Mouse (Mus musculus) CH12.LX (cell line): ENCODE measurements around the gene Polr3gl. TPM values are rescaled to one million over a fixed set of nuclear protein-coding genes. Genes with fewer than 3 reads are reported as not detected.
A peak's percentile ranks its signal among the peaks of the same experiment; 100 is the strongest.

Experiments used
- DNase-seq: peaks from one replicate; pipeline ENCODE4 v3.0.0-alpha.2; 2013; ENCODE audit errors: extremely low read depth
- H3K27ac ChIP-seq: 2 replicates; pipeline ENCODE4 v1.5.1; 2012; ENCODE audit warnings: low read depth, mild to moderate bottlenecking, control low read depth, moderate library complexity; ENCODE audit not compliant: insufficient read depth
- H3K27me3 ChIP-seq: replicated peaks from 2 replicates; pipeline ENCODE3; 2012; ENCODE audit warnings: inconsistent platforms
- H3K36me3 ChIP-seq, 2 experiments: replicated peaks in 1 of 2; 2 replicates each; pipeline versions ENCODE3 to v1.6.1; 2012; ENCODE audit warnings: inconsistent platforms in 1 of 2, low read length in 1 of 2, mild to moderate bottlenecking in 1 of 2, mixed read lengths in 1 of 2, moderate library complexity in 1 of 2; ENCODE audit not compliant: control insufficient read depth in 1 of 2, insufficient read depth in 1 of 2
- H3K4me1 ChIP-seq, 2 experiments: 2 replicates each; pipeline ENCODE4 v1.6.1; 2012; ENCODE audit warnings: inconsistent platforms in 1 of 2, moderate library complexity in 1 of 2; ENCODE audit not compliant: insufficient read depth in 2 of 2, control insufficient read depth in 1 of 2
- H3K4me2 ChIP-seq: 2 replicates; pipeline ENCODE4 v1.6.1; 2012; ENCODE audit warnings: low read depth, mild to moderate bottlenecking, control low read depth; ENCODE audit not compliant: poor library complexity, insufficient read depth, severe bottlenecking
- H3K4me3 ChIP-seq, 3 experiments: fragments of 150-350 bp in 1 of 3; sonication (generic) in 1 of 3; replicated peaks in 1 of 3; 2 replicates each; pipeline versions ENCODE3 to v1.5.1; 2011 to 2012; ENCODE audit warnings: low read depth in 2 of 3, low read length in 2 of 3, mild to moderate bottlenecking in 2 of 3, moderate library complexity in 2 of 3, control low read depth in 1 of 3, improper control_type of control experiment in 1 of 3, inconsistent platforms in 1 of 3, mixed read lengths in 1 of 3; ENCODE audit not compliant: poor library complexity in 1 of 3
- H3K79me2 ChIP-seq: replicated peaks from 2 replicates; pipeline ENCODE4 v1.6.1; 2012; ENCODE audit warnings: mild to moderate bottlenecking, moderate library complexity; ENCODE audit not compliant: control insufficient read depth, poor library complexity, insufficient read depth, severe bottlenecking; ENCODE audit errors: extremely low read depth
- H3K9ac ChIP-seq: 2 replicates; pipeline ENCODE4 v1.6.1; 2012; ENCODE audit warnings: low read depth, mild to moderate bottlenecking, control low read depth, moderate library complexity; ENCODE audit not compliant: insufficient read depth
- H3K9me3 ChIP-seq: replicated peaks from 2 replicates; pipeline ENCODE3; 2012; ENCODE audit warnings: low read length, inconsistent platforms, mixed read lengths
- BHLHE40 ChIP-seq: IDR thresholded peaks from 2 replicates; pipeline ENCODE4 v1.6.1; 2011; ENCODE audit warnings: mild to moderate bottlenecking, low read depth, low read length, improper control_type of control experiment
- CHD1 ChIP-seq: IDR thresholded peaks from 2 replicates; pipeline ENCODE4 v1.6.1; 2012; ENCODE audit warnings: low read depth, low read length, improper control_type of control experiment, inconsistent platforms
- CHD2 ChIP-seq: IDR thresholded peaks from 2 replicates; pipeline ENCODE4 v1.6.1; 2011; ENCODE audit warnings: low read length, improper control_type of control experiment
- CTCF ChIP-seq, 2 experiments: IDR thresholded peaks in 1 of 2; conservative IDR thresholded peaks in 1 of 2; 2 replicates each; pipeline ENCODE4 v1.5.1; 2011 to 2012; ENCODE audit warnings: low read depth in 2 of 2, low read length in 2 of 2, improper control_type of control experiment in 1 of 2, inconsistent platforms in 1 of 2, mild to moderate bottlenecking in 1 of 2, moderate library complexity in 1 of 2
- E2F4 ChIP-seq: IDR thresholded peaks from 2 replicates; pipeline ENCODE4 v1.6.1; 2011; ENCODE audit warnings: low read depth, low read length, improper control_type of control experiment; ENCODE audit not compliant: insufficient replicate concordance
- ELF1 ChIP-seq: IDR thresholded peaks from 2 replicates; pipeline ENCODE4 v1.6.1; 2014; ENCODE audit warnings: low read depth, mild to moderate bottlenecking, inconsistent platforms, low read length, improper control_type of control experiment
- EP300 ChIP-seq: IDR thresholded peaks from 2 replicates; pipeline ENCODE4 v1.6.1; 2011; ENCODE audit warnings: low read length, improper control_type of control experiment
- ETS1 ChIP-seq: conservative IDR thresholded peaks from 2 replicates; pipeline ENCODE4 v1.6.1; 2012; ENCODE audit warnings: low read depth, mild to moderate bottlenecking, inconsistent platforms, low read length, improper control_type of control experiment, moderate library complexity
- GABPA ChIP-seq: IDR thresholded peaks from 2 replicates; pipeline ENCODE4 v1.6.1; 2012; ENCODE audit warnings: low read depth, low read length, improper control_type of control experiment, inconsistent platforms; ENCODE audit not compliant: insufficient replicate concordance
- HCFC1 ChIP-seq: IDR thresholded peaks from 2 replicates; pipeline ENCODE4 v1.6.1; 2012; ENCODE audit warnings: low read depth, mild to moderate bottlenecking, inconsistent platforms, low read length, improper control_type of control experiment
- IRF4 ChIP-seq: IDR thresholded peaks from 2 replicates; pipeline ENCODE4 v1.6.1; 2014; ENCODE audit warnings: low read depth, mild to moderate bottlenecking, inconsistent platforms, low read length, improper control_type of control experiment
- JUN ChIP-seq: IDR thresholded peaks from 2 replicates; pipeline ENCODE4 v1.6.1; 2011; ENCODE audit warnings: low read depth, mild to moderate bottlenecking, low read length, improper control_type of control experiment, moderate library complexity; ENCODE audit not compliant: insufficient read depth
- JUND ChIP-seq: conservative IDR thresholded peaks from 2 replicates; pipeline ENCODE4 v1.6.1; 2011; ENCODE audit warnings: low read depth, low read length, improper control_type of control experiment
- KAT2A ChIP-seq: IDR thresholded peaks from 2 replicates; pipeline ENCODE4 v1.6.1; 2012; ENCODE audit warnings: low read length, improper control_type of control experiment, inconsistent platforms; ENCODE audit not compliant: insufficient replicate concordance
- MAFK ChIP-seq: IDR thresholded peaks from 2 replicates; pipeline ENCODE4 v1.6.1; 2011; ENCODE audit warnings: low read length, improper control_type of control experiment; ENCODE audit not compliant: insufficient replicate concordance
- MAX ChIP-seq: IDR thresholded peaks from 2 replicates; pipeline ENCODE4 v1.6.1; 2011; ENCODE audit warnings: low read length, improper control_type of control experiment
- MAZ ChIP-seq: IDR thresholded peaks from 2 replicates; pipeline ENCODE4 v1.6.1; 2012; ENCODE audit warnings: low read depth, mild to moderate bottlenecking, inconsistent platforms, low read length, improper control_type of control experiment, moderate library complexity
- MEF2A ChIP-seq: IDR thresholded peaks from 2 replicates; pipeline ENCODE4 v1.6.1; 2014; ENCODE audit warnings: low read depth, mild to moderate bottlenecking, inconsistent platforms, low read length, improper control_type of control experiment, borderline replicate concordance
- MXI1 ChIP-seq: IDR thresholded peaks from 2 replicates; pipeline ENCODE4 v1.6.1; 2011; ENCODE audit warnings: mild to moderate bottlenecking, low read depth, low read length, improper control_type of control experiment
- MYC ChIP-seq: IDR thresholded peaks from 2 replicates; pipeline ENCODE4 v1.6.1; 2011; ENCODE audit warnings: low read depth, mild to moderate bottlenecking, improper control_type of control experiment, low read length
- NELFE ChIP-seq: IDR thresholded peaks from 2 replicates; pipeline ENCODE4 v1.6.1; 2011; ENCODE audit warnings: low read depth, low read length, improper control_type of control experiment
- NRF1 ChIP-seq: IDR thresholded peaks from 2 replicates; pipeline ENCODE4 v1.6.1; 2014; ENCODE audit warnings: low read depth, mild to moderate bottlenecking, inconsistent platforms, low read length, improper control_type of control experiment, moderate library complexity
- PAX5 ChIP-seq: IDR thresholded peaks from 2 replicates; pipeline ENCODE4 v1.6.1; 2012; ENCODE audit warnings: low read length, inconsistent platforms, mixed read lengths
- POLR2A ChIP-seq: IDR thresholded peaks from 2 replicates; pipeline ENCODE4 v1.6.1; 2011; ENCODE audit warnings: low read depth, mild to moderate bottlenecking, improper control_type of control experiment, low read length
- POLR2AphosphoS2 ChIP-seq: IDR thresholded peaks from 2 replicates; pipeline ENCODE4 v1.6.1; 2011; ENCODE audit warnings: low read depth, low read length, improper control_type of control experiment
- RAD21 ChIP-seq: IDR thresholded peaks from 2 replicates; pipeline ENCODE4 v1.6.1; 2011; ENCODE audit warnings: low read depth, mild to moderate bottlenecking, low read length, improper control_type of control experiment, moderate library complexity
- RCOR1 ChIP-seq: conservative IDR thresholded peaks from 2 replicates; pipeline ENCODE4 v1.6.1; 2012; ENCODE audit warnings: low read depth, mild to moderate bottlenecking, inconsistent platforms, low read length, improper control_type of control experiment
- SIN3A ChIP-seq: IDR thresholded peaks from 2 replicates; pipeline ENCODE4 v1.6.1; 2012; ENCODE audit warnings: low read length, improper control_type of control experiment, inconsistent platforms
- SMC3 ChIP-seq: IDR thresholded peaks from 2 replicates; pipeline ENCODE4 v1.6.1; 2011; ENCODE audit warnings: low read depth, low read length, improper control_type of control experiment
- TBP ChIP-seq: conservative IDR thresholded peaks from 2 replicates; pipeline ENCODE4 v1.6.1; 2011; ENCODE audit warnings: low read depth, low read length, improper control_type of control experiment
- TCF12 ChIP-seq: IDR thresholded peaks from 2 replicates; pipeline ENCODE4 v1.6.1; 2014; ENCODE audit warnings: low read depth, mild to moderate bottlenecking, inconsistent platforms, low read length, improper control_type of control experiment
- UBTF ChIP-seq: IDR thresholded peaks from 2 replicates; pipeline ENCODE4 v1.6.1; 2012; ENCODE audit warnings: low read depth, mild to moderate bottlenecking, inconsistent platforms, low read length, improper control_type of control experiment, moderate library complexity
- USF1 ChIP-seq: IDR thresholded peaks from 2 replicates; pipeline ENCODE4 v1.6.1; 2014; ENCODE audit warnings: low read depth, mild to moderate bottlenecking, inconsistent platforms, low read length, improper control_type of control experiment
- USF2 ChIP-seq: conservative IDR thresholded peaks from 2 replicates; pipeline ENCODE4 v1.6.1; 2011; ENCODE audit warnings: low read depth, low read length, improper control_type of control experiment
- ZC3H11A ChIP-seq: IDR thresholded peaks from 2 replicates; pipeline ENCODE4 v1.6.1; 2012; ENCODE audit warnings: low read depth, mild to moderate bottlenecking, inconsistent platforms, low read length, improper control_type of control experiment
- ZKSCAN1 ChIP-seq: IDR thresholded peaks from 2 replicates; pipeline ENCODE4 v1.6.1; 2012; ENCODE audit warnings: low read depth, inconsistent platforms, low read length, improper control_type of control experiment, borderline replicate concordance
- ZMIZ1 ChIP-seq: IDR thresholded peaks from 2 replicates; pipeline ENCODE4 v1.6.1; 2012; ENCODE audit warnings: low read depth, mild to moderate bottlenecking, inconsistent platforms, low read length, improper control_type of control experiment
- ZNF384 ChIP-seq: IDR thresholded peaks from 2 replicates; pipeline ENCODE4 v1.6.1; 2012; ENCODE audit warnings: low read depth, low read length, improper control_type of control experiment, inconsistent platforms
- dilution Hi-C: fragments of 300-500 bp; cut with MboI; formaldehyde crosslinking; loops from 2 replicates; pipeline ENCODE4 v1.14.3; 2020; ENCODE audit warnings: low sequenced_read_pairs; ENCODE audit not compliant: extremely low pct_unique_long_range_greater_than_20kb, extremely low pct_ligation_motif_present
- in situ Hi-C: fragments of 300-500 bp; cut with MboI; formaldehyde crosslinking; loops from 3 replicates; pipeline ENCODE4 v1.14.3; 2019; ENCODE audit warnings: low sequenced_read_pairs, low pct_ligation_motif_present, low pct_unique_long_range_greater_than_20kb, mixed read lengths
- polyA plus RNA-seq: library from polyadenylated mRNA; unstranded; fragments of >175 nt; gene quantifications from 2 replicates; pipeline ENCODE4 v1.2.1, GENCODE M21; 2012; ENCODE audit warnings: low read depth; ENCODE audit not compliant: insufficient read length
- total RNA-seq, 2 experiments: library from RNA; depleted of rRNA; stranded (reverse); fragments of 300-350 nt in 1 of 2; fragments of >200 nt in 1 of 2; gene quantifications; 2 replicates each; pipeline ENCODE4 v1.2.3; 2012 to 2014

Polr3gl gene
- total and polyA plus RNA-seq, 3 experiments = 13.7 to 18.8 (median 15.7) TPM

DNA sequence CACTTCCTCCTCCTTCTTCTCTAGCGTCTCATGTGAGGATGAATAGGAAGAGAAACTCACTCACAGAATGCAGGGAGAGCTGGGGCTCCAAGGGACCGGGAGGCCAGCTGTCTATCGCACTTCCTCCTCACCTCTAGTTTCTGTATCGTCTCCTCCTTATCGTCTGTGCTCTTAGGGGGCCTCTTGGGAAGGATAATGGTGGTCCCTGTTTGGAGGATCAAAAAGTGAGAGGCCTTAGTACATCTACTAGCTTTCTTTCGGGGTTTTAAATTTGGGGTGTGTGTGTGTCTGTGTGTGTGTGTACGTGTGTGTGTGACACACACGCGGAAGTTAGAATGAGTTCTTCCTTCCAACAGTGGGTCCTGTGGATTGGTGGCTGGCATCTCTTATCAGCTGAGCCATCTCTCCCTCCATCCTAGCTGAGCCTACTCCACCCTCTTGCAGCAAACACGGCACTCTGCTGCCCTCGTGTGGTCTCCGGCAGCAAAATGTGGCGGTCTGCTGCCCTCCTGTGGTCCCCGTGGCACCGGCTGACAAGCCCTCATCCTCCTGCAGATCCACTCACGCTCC lies 14.0 kb downstream of the Polr3gl start:
- dilution Hi-C loops = no loop called here
- peak; percentile 47; the same call in 1 of the 2 replicates for TF ChIP-seq CHD2
- TF ChIP-seq KAT2A = no peak
- peak; percentile 41 for TF ChIP-seq ETS1
- peak; percentile 27; the same call in 1 of the 2 replicates for TF ChIP-seq JUND
- TF ChIP-seq MAX = peak; percentile 73; the same call in 1 of the 2 replicates
- TF ChIP-seq CTCF (conservative IDR thresholded peaks at IDR 0.05 in 1 of 2, IDR thresholded peaks at IDR 0.05 in 1 of 2; ENCODE audit: low read depth in 2 of 2, low read length in 2 of 2) = peak; percentile 70 to 100
- TF ChIP-seq EP300 = peak; percentile 24; the same call in 1 of the 2 replicates
- peak; percentile 60; the same call in 1 of the 2 replicates for TF ChIP-seq MEF2A
- TF ChIP-seq GABPA = no peak
- 0 out of 2 replicates have a peak, but pooled peaks have one; percentile 28 for TF ChIP-seq TBP
- TF ChIP-seq SIN3A = peak; percentile 93
- TF ChIP-seq TCF12 = peak; percentile 76
- TF ChIP-seq ELF1 = peak; percentile 67
- TF ChIP-seq ZNF384 = peak; percentile 55
- no peak; the same call in none of the 2 replicates for TF ChIP-seq RAD21
- peak; percentile 98 for TF ChIP-seq NELFE
- TF ChIP-seq PAX5 = no peak
- TF ChIP-seq HCFC1 = peak; percentile 29; the same call in 1 of the 2 replicates
- no peak for TF ChIP-seq ZMIZ1
- TF ChIP-seq ZC3H11A = peak; percentile 99
- TF ChIP-seq SMC3 = peak; percentile 100
- TF ChIP-seq MXI1 = peak; percentile 80
- TF ChIP-seq E2F4 = peak; percentile 72; the same call in 1 of the 2 replicates
- 0 out of 2 replicates have a peak, but pooled peaks have one; percentile 15 for TF ChIP-seq BHLHE40
- TF ChIP-seq ZKSCAN1 = no peak
- no peak for TF ChIP-seq POLR2AphosphoS2
- peak; percentile 70 for TF ChIP-seq RCOR1
- peak; percentile 70; the same call in 1 of the 2 replicates for TF ChIP-seq IRF4
- TF ChIP-seq USF1 = no peak
- TF ChIP-seq CHD1 = no peak
- TF ChIP-seq MAFK = no peak
- peak; percentile 53 for TF ChIP-seq NRF1
- peak; percentile 78 for TF ChIP-seq MAZ
- no peak for TF ChIP-seq JUN
- 0 out of 2 replicates have a peak, but pooled peaks have one; percentile 4 for TF ChIP-seq UBTF
- no peak for TF ChIP-seq USF2
- TF ChIP-seq POLR2A = 0 out of 2 replicates have a peak, but pooled peaks have one; percentile 29
- TF ChIP-seq MYC = no peak; the same call in 1 of the 2 replicates
- peak; percentile 96 for DNase-seq
- peak overlapping the region; percentile 59 for H3K9ac ChIP-seq
- H3K36me3 ChIP-seq = peaks cover 0 to 6% of the 10 kb centered on the region in 2 experiments
- H3K4me1 ChIP-seq = peaks cover 13 to 42% of the 10 kb centered on the region in 2 experiments
- peak overlapping the region; percentile 25 to 38 (median 32) for H3K4me3 ChIP-seq
- in situ Hi-C loops = loop anchor here (5.0 kb wide), 1 partner anchor 38 kb away; no protein-coding TSS in a partner anchor
- H3K27ac ChIP-seq = peak overlapping the region; percentile 60
- no peaks in the 10 kb centered on the region for H3K9me3 ChIP-seq
- no peaks in the 10 kb centered on the region for H3K27me3 ChIP-seq
- H3K79me2 ChIP-seq = no peaks in the 10 kb centered on the region
- peak overlapping the region; percentile 64 for H3K4me2 ChIP-seq
